Mouse (Mus musculus): Measurements from ENCODE around the gene Cdkn1a. TPM values are rescaled to one million over a fixed set of nuclear protein-coding genes. Genes with fewer than 3 reads are reported as not detected.
"Not testable (repeated sequence)": the region's sequence is repeated elsewhere in the genome, so short reads cannot be mapped to it uniquely, and the experiment has no call there.

The Cdkn1a gene
- polyA plus RNA-seq, 1 experiment from 2014 or later: 16.5 TPM

DNA sequence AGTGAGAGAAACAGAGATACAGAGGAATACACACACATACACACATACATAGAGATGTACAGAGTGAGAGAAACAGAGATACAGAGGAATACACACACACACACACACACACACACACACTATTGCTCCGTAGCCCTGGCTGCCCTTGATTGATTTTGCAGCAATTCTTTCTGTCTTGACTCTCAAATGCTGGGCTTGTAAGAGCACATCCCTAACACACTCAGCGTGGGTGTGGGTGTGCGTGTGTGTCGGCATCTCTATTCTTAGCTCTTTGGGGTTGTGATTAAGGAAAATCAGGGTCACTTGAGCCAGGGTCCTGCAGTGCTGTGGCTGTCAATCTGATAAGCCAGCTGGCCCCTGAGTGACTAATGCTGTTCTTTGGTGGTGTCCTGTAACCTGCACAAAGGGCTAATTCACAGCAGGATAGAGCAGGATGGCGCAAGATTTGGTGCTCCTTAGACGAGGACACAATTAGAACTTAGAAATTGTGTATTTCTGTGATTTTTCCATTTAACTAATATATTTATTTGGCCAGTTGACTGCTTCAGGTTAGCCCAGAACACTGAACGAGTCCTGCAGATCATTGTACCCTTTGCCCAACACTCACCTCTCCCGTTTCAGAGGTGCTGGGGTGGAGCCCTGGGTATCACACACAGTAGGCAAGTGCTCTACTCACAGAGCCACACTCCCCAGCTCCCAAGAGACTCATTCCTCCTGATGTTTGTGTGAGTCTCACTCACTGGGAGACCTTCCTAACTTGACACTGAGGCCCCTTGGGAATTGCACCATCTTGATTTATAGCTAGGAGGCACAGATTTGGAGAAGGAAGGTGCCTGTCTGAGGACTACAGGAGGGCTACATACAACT, 27.4 kb upstream of the Cdkn1a start:
- Histone ChIP-seq H3K9ac (ENCODE audit: low read depth, low read length) (no peak overlapping the region), H3K4me2 (ENCODE audit: low read depth, low read length) (no peak overlapping the region), H3K4me3 (ENCODE audit: low read depth, low read length) (no peak overlapping the region), H3K36me3 (ENCODE audit: control insufficient read depth, insufficient read depth) (no peaks in the 10 kb centered on the region), H3K27ac (ENCODE audit: low read length) (no peak overlapping the region), H3K27me3 (ENCODE audit: control insufficient read depth, insufficient read depth, low read depth, low read length) (no peaks in the 10 kb centered on the region), H3K9me3 (replicated peaks; ENCODE audit: control insufficient read depth, low read length) (no peaks in the 10 kb centered on the region), H3K4me1 (ENCODE audit: control insufficient read depth, low read depth, low read length) (no peaks in the 10 kb centered on the region; the same call in 1 of the 2 replicates)
- WGBS (ENCODE audit: insufficient replicate concordance): 60% methylated on average over 8 of the region's 8 CpGs
- ATAC-seq (ENCODE audit: low read depth): no peak

DNA sequence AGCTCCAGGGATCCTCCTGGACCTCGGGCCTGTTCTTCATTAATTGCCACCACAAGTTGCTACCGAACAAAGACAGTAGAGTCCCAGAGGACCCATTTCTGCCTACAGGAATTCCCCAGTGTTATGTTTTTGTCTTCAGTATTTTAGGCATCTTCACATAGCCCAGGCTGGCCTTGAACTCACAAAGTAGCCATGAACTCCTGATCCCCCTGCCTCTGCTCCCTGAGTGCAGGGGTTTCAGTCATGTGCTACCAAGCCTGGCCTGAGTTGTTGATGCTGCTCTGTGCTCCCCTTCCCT, 26.8 kb upstream of the Cdkn1a start:
- ATAC-seq (ENCODE audit: low read depth): no peak
- H3K9ac ChIP-seq (ENCODE audit: low read depth, low read length): no peak overlapping the region
- H3K4me1 ChIP-seq (ENCODE audit: control insufficient read depth, low read depth, low read length): no peaks in the 10 kb centered on the region; the same call in 1 of the 2 replicates
- H3K9me3 ChIP-seq (replicated peaks; ENCODE audit: control insufficient read depth, low read length): no peaks in the 10 kb centered on the region
- H3K27me3 ChIP-seq (ENCODE audit: control insufficient read depth, insufficient read depth, low read depth, low read length): no peaks in the 10 kb centered on the region
- WGBS (ENCODE audit: insufficient replicate concordance): 60% methylated on average over 2 of the region's 2 CpGs
- no peaks in the 10 kb centered on the region for H3K36me3 ChIP-seq (ENCODE audit: control insufficient read depth, insufficient read depth)
- H3K4me2 ChIP-seq (ENCODE audit: low read depth, low read length): no peak overlapping the region
- no peak overlapping the region for H3K4me3 ChIP-seq (ENCODE audit: low read depth, low read length)
- H3K27ac ChIP-seq (ENCODE audit: low read length): no peak overlapping the region

DNA sequence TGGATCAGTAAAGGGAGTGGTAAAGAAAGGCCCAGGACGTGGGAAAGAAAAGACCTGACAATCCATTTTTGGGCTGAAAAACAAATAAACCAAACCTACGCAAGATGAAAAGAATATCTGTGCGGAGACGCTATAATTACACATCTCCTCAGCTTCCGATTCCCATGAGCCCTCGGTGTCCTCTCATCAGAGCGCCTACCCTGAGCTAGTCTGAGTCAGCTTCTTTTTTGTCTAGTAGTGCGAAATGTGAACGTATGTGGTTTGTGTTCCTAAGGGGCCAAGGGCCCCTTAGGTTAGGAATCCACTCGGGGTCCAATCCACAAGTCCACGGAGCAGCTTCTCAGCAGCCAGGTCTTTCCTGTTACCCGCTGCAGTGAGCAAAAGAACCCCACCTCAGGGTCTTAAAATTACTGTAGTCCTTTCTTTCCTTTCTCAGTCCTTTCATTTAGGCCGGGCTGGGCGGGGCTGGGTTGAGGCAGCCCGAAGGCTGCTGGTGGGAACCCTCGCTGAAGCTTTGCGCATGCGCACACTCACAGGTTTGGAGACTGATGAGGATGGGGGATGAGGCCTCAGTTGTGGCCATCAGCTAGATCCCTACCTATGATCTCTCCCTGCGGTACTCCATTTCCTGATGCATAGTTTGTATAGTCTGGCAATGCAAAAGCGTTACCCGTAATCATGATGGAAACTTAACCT, 25.4 kb upstream of the Cdkn1a start:
- Histone ChIP-seq H3K9ac (ENCODE audit: low read depth, low read length) (no peak overlapping the region), H3K27ac (ENCODE audit: low read length) (no peak overlapping the region), H3K27me3 (ENCODE audit: control insufficient read depth, insufficient read depth, low read depth, low read length) (no peaks in the 10 kb centered on the region), H3K4me2 (ENCODE audit: low read depth, low read length) (no peak overlapping the region), H3K4me1 (ENCODE audit: control insufficient read depth, low read depth, low read length) (no peaks in the 10 kb centered on the region; the same call in 1 of the 2 replicates), H3K4me3 (ENCODE audit: low read depth, low read length) (no peak overlapping the region), H3K36me3 (ENCODE audit: control insufficient read depth, insufficient read depth) (no peaks in the 10 kb centered on the region), H3K9me3 (replicated peaks; ENCODE audit: control insufficient read depth, low read length) (no peaks in the 10 kb centered on the region)
- WGBS (ENCODE audit: insufficient replicate concordance): 79% methylated on average over 21 of the region's 21 CpGs
- no peak for ATAC-seq (ENCODE audit: low read depth)

DNA sequence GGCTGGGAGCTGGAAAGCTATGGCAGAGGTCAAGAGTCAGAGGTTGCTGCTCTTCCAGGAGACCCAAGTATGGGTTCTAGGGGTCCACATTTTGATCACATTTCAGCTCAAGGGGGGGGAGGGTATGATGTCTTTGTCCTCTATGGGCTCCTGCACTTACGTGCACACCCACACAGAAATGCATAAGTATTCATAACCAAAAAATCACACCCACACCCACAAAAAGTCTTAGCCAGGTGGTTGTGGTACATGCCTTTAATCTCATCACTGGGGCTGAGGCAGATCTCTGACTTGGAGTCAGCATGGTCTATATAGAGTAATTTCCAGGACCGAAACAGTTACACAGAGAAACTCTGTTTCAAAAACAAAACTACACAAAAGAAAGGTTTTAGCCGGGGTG, 24.8 kb upstream of the Cdkn1a start:
- Histone ChIP-seq H3K9me3 (replicated peaks; ENCODE audit: control insufficient read depth, low read length) (no peaks in the 10 kb centered on the region), H3K27ac (ENCODE audit: low read length) (no peak overlapping the region), H3K4me2 (ENCODE audit: low read depth, low read length) (no peak overlapping the region), H3K36me3 (ENCODE audit: control insufficient read depth, insufficient read depth) (no peaks in the 10 kb centered on the region), H3K4me3 (ENCODE audit: low read depth, low read length) (no peak overlapping the region), H3K27me3 (ENCODE audit: control insufficient read depth, insufficient read depth, low read depth, low read length) (no peaks in the 10 kb centered on the region), H3K9ac (ENCODE audit: low read depth, low read length) (no peak overlapping the region), H3K4me1 (ENCODE audit: control insufficient read depth, low read depth, low read length) (no peaks in the 10 kb centered on the region; the same call in 1 of the 2 replicates)
- no peak for ATAC-seq (ENCODE audit: low read depth)
- WGBS (ENCODE audit: insufficient replicate concordance): 73% methylated on average over 3 of the region's 3 CpGs

DNA sequence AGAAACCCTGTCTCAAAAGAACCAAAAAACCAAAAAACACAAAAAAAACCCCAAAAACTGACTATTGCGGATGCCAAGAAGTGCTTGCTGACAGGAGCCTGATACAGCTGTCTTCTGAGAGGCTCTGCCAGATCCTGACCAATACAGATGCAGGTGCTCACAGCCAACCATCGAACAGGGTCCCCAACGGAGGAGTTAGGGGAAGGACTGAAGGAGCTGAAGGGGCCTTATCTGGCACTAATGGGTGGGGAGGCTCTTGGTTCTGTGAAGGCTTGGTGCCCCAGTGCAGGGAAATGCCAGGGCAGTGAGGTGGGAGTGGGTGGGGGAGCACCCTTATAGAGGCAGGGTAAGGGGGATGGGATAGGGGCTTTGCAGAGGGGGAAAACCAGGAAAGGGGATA, 23.4 kb upstream of the Cdkn1a start:
- WGBS (ENCODE audit: insufficient replicate concordance): 37% methylated on average over 3 of the region's 3 CpGs
- H3K27ac ChIP-seq (ENCODE audit: low read length); H3K4me3 ChIP-seq (ENCODE audit: low read depth, low read length); H3K9ac ChIP-seq (ENCODE audit: low read depth, low read length); H3K36me3 ChIP-seq (ENCODE audit: control insufficient read depth, insufficient read depth); H3K4me2 ChIP-seq (ENCODE audit: low read depth, low read length); ATAC-seq (ENCODE audit: low read depth); H3K27me3 ChIP-seq (ENCODE audit: control insufficient read depth, insufficient read depth, low read depth, low read length); H3K4me1 ChIP-seq (ENCODE audit: control insufficient read depth, low read depth, low read length); H3K9me3 ChIP-seq (replicated peaks; ENCODE audit: control insufficient read depth, low read length): not testable (repeated sequence)

DNA sequence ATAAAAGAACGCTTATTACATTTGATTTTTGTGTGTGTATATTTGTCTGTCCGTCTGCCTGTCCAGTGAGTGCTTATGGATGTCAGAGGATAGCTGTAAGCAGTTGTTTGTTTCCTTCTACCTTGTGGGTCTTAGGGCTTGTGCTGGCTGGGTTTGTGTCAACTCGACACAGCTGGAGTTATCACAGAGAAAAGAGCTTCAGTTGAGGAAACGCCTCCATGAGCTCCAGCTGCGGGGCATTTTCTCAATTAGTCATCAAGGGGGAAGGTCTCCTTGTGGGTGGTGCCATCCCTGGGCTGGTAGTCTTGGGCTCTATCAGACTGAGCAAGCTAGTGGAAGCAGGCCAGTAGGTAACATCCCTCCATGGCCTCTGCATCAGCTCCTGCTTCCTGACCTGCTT, 22.9 kb upstream of the Cdkn1a start:
- no peak overlapping the region for H3K4me2 ChIP-seq (ENCODE audit: low read depth, low read length)
- H3K9me3 ChIP-seq (replicated peaks; ENCODE audit: control insufficient read depth, low read length): no peaks in the 10 kb centered on the region
- H3K9ac ChIP-seq (ENCODE audit: low read depth, low read length): no peak overlapping the region
- no peaks in the 10 kb centered on the region for H3K36me3 ChIP-seq (ENCODE audit: control insufficient read depth, insufficient read depth)
- no peaks in the 10 kb centered on the region for H3K27me3 ChIP-seq (ENCODE audit: control insufficient read depth, insufficient read depth, low read depth, low read length)
- no peaks in the 10 kb centered on the region for H3K4me1 ChIP-seq (ENCODE audit: control insufficient read depth, low read depth, low read length)
- H3K27ac ChIP-seq (ENCODE audit: low read length): no peak overlapping the region
- H3K4me3 ChIP-seq (ENCODE audit: low read depth, low read length): no peak overlapping the region
- no peak for ATAC-seq (ENCODE audit: low read depth)
- 43% methylated on average over 5 of the region's 5 CpGs for WGBS (ENCODE audit: insufficient replicate concordance)

DNA sequence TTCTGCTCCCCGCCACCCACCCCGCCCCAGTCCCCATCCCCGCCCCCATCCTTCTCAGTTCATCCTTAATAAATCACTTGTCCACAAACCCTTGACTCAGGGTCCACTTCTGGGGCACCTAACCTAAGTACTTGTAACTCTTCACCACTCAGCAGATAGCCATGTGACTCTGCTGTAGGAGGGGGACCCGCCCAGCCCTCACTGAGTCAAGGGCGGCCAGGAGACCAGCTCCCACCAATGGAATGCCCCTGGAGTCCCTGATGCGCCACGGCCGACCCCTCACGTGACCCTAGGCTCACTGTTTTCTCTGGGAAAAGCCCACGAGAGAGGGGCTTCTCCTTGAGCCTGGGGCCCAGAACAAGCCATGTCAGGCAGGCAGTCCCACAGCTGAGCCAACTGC, 21.7 kb upstream of the Cdkn1a start:
- H3K36me3 ChIP-seq (ENCODE audit: control insufficient read depth, insufficient read depth): no peaks in the 10 kb centered on the region
- no peak for ATAC-seq (ENCODE audit: low read depth)
- no peak overlapping the region for H3K4me2 ChIP-seq (ENCODE audit: low read depth, low read length)
- H3K9me3 ChIP-seq (replicated peaks; ENCODE audit: control insufficient read depth, low read length): no peaks in the 10 kb centered on the region
- no peaks in the 10 kb centered on the region; the same call in 1 of the 2 replicates for H3K4me1 ChIP-seq (ENCODE audit: control insufficient read depth, low read depth, low read length)
- H3K27me3 ChIP-seq (ENCODE audit: control insufficient read depth, insufficient read depth, low read depth, low read length): no peaks in the 10 kb centered on the region
- no peak overlapping the region for H3K4me3 ChIP-seq (ENCODE audit: low read depth, low read length)
- H3K9ac ChIP-seq (ENCODE audit: low read depth, low read length): no peak overlapping the region
- no peak overlapping the region for H3K27ac ChIP-seq (ENCODE audit: low read length)
- WGBS (ENCODE audit: insufficient replicate concordance): 54% methylated on average over 10 of the region's 10 CpGs

DNA sequence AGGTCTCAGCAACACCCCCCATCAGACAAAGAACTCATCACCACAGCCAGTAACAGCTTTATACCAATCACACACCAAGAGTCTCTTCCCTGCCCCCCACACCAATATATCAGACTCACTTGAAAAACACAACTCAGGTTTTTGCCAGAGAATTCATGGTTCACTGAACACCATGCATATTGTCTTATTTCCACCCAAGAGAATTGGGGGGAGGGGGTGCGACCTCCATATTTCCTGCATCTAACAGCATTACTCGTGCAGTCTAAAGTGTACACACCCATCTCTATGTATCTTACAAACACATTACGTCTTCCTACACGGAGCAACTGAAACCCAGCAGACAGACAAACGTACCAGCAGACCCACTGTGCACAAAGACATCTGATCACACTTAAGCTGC, 19.0 kb upstream of the Cdkn1a start:
- Histone ChIP-seq H3K4me2 (ENCODE audit: low read depth, low read length) (no peak overlapping the region), H3K36me3 (ENCODE audit: control insufficient read depth, insufficient read depth) (no peaks in the 10 kb centered on the region), H3K9me3 (replicated peaks; ENCODE audit: control insufficient read depth, low read length) (no peaks in the 10 kb centered on the region), H3K27me3 (ENCODE audit: control insufficient read depth, insufficient read depth, low read depth, low read length) (no peaks in the 10 kb centered on the region), H3K27ac (ENCODE audit: low read length) (no peak overlapping the region), H3K4me1 (ENCODE audit: control insufficient read depth, low read depth, low read length) (no peaks in the 10 kb centered on the region; the same call in 1 of the 2 replicates), H3K9ac (ENCODE audit: low read depth, low read length) (no peak overlapping the region), H3K4me3 (ENCODE audit: low read depth, low read length) (no peak overlapping the region)
- ATAC-seq (ENCODE audit: low read depth): no peak
- 57% methylated on average over 5 of the region's 5 CpGs for WGBS (ENCODE audit: insufficient replicate concordance)

DNA sequence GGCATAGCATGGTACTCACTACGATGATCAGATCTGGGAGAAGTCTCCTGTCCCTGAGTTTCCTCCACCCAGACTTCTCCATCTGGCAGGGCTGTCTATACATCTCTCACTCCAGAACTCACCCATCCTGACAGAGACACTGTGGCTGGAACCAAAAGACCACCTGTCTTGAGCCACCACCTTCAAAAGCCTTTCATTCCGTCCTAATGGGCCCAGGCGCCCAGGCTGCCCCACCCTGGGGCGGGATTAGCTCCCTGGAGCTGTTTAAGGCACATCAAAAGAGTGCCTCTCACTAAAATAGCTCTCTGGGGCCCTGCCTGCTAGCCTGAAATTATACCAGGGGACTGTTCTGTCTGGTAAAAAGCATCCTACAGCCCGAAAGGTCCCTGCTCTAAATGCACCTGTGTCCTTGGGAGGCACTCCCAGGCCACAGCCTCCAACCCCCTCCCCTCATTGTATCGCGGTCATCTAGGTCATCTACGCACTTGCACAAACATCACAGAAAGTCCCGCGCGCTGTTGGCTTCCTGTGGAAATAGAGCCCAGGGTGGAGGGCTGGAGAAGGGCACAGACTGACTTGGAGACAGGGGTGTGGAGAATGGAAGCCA, 18.0 kb upstream of the Cdkn1a start:
- H3K9me3 ChIP-seq (replicated peaks; ENCODE audit: control insufficient read depth, low read length): no peaks in the 10 kb centered on the region
- no peaks in the 10 kb centered on the region; the same call in 1 of the 2 replicates for H3K4me1 ChIP-seq (ENCODE audit: control insufficient read depth, low read depth, low read length)
- no peaks in the 10 kb centered on the region for H3K27me3 ChIP-seq (ENCODE audit: control insufficient read depth, insufficient read depth, low read depth, low read length)
- no peak overlapping the region for H3K4me2 ChIP-seq (ENCODE audit: low read depth, low read length)
- H3K9ac ChIP-seq (ENCODE audit: low read depth, low read length): no peak overlapping the region
- H3K27ac ChIP-seq (ENCODE audit: low read length): no peak overlapping the region
- H3K36me3 ChIP-seq (ENCODE audit: control insufficient read depth, insufficient read depth): no peaks in the 10 kb centered on the region
- 27% methylated on average over 11 of the region's 11 CpGs for WGBS (ENCODE audit: insufficient replicate concordance)
- ATAC-seq (ENCODE audit: low read depth): no peak
- no peak overlapping the region for H3K4me3 ChIP-seq (ENCODE audit: low read depth, low read length)

Data from liver, embryonic 16.5 days (tissue).